Mouse (Mus musculus) MN1 (cell line): Measurements from ENCODE around the gene Dnah2.
"Not testable (repeated sequence)": the region's sequence is repeated elsewhere in the genome, so short reads cannot be mapped to it uniquely, and the experiment has no call there.

Source experiments
- DNase-seq: peaks from one replicate; pipeline ENCODE4 v3.0.0-alpha.2; 2016; ENCODE audit warnings: low spot score

The Dnah2 gene

GRCm38 (mm10) chr11:69406867-69407723 is 141.8 kb downstream of the Dnah2 start:
- no peak for DNase-seq

GRCm38 (mm10) chr11:69406282-69406681 is 142.6 kb downstream of the Dnah2 start:
- DNase-seq = no peak

- DNase-seq = no peak
These were observed 143.3 kb downstream of the Dnah2 start for GRCm38 (mm10) chr11:69405397-69406200.

GRCm38 (mm10) chr11:69404595-69405396 is 144.1 kb downstream of the Dnah2 start:
- DNase-seq = no peak

- no peak for DNase-seq
These were observed 145.0 kb downstream of the Dnah2 start for GRCm38 (mm10) chr11:69403691-69404594.

- no peak for DNase-seq
These were observed 146.9 kb downstream of the Dnah2 start for GRCm38 (mm10) chr11:69401987-69402386.

- peak; percentile 93 for DNase-seq
These were observed 147.7 kb downstream of the Dnah2 start for GRCm38 (mm10) chr11:69401210-69401637.

- DNase-seq = no peak
These were observed 148.6 kb downstream of the Dnah2 start for GRCm38 (mm10) chr11:69400083-69400850.

GRCm38 (mm10) chr11:69399201-69400082 is 149.5 kb downstream of the Dnah2 start:
- no peak for DNase-seq

- no peak for DNase-seq
These were observed 150.3 kb downstream of the Dnah2 start for GRCm38 (mm10) chr11:69398486-69399200.

- DNase-seq = no peak
These were observed 150.9 kb downstream of the Dnah2 start, which contains the start of gene Tmem88 for GRCm38 (mm10) chr11:69398059-69398458. Tmem88 (minus strand) TSS chr11:69398234.

GRCm38 (mm10) chr11:69397581-69398057 is 151.3 kb downstream of the Dnah2 start:
- DNase-seq = peak; percentile 73

- DNase-seq = no peak
These were observed 152.1 kb downstream of the Dnah2 start for GRCm38 (mm10) chr11:69396772-69397171.

- DNase-seq = peak; percentile 99
These were observed 153.1 kb downstream of the Dnah2 start for GRCm38 (mm10) chr11:69395634-69396373.

GRCm38 (mm10) chr11:69395235-69395633 is 153.7 kb downstream of the Dnah2 start, which contains the start of the genes Naa38 and Cyb5d1:
Naa38 (plus strand) TSS chr11:69395487.
Cyb5d1 (minus strand) TSS chr11:69395631.
- peak; percentile 90 for DNase-seq

- DNase-seq = not testable (repeated sequence)
These were observed 154.2 kb downstream of the Dnah2 start for GRCm38 (mm10) chr11:69394591-69395167.
